8 mouse cellular contexts compared by ENCODE assay signal in genomic region chr10:25929401-25930150, GRCm38 (mm10).
A peak's percentile ranks its signal among the peaks of the same experiment; 100 is the strongest.
DNase-seq lines count a peak whose midpoint lies in the region; ATAC-seq and TF ChIP-seq lines count a peak whose summit lies in the region.

No protein-coding gene starts in this region.

- no peaks in the 10 kb centered on the region for H3K4me1 ChIP-seq in heart, adult 2 months (ENCODE audit: control insufficient read depth, insufficient read depth, low read length)
- H3K4me1 ChIP-seq in forebrain, embryonic 16.5 days (replicated peaks; ENCODE audit: control insufficient read depth, insufficient read depth, low read length) = peaks cover 13% of the 10 kb centered on the region
- H3K4me1 ChIP-seq in midbrain, embryonic 12.5 days = peaks cover 24% of the 10 kb centered on the region

- H3K79me2 ChIP-seq in heart, adult 2 months (replicated peaks; ENCODE audit: control insufficient read depth, insufficient read depth, low read length) = no peaks in the 10 kb centered on the region

- H3K9me3 ChIP-seq in forebrain, embryonic 16.5 days (ENCODE audit: control insufficient read depth, low read length) = no peaks in the 10 kb centered on the region
- H3K9me3 ChIP-seq in midbrain, embryonic 12.5 days = no peaks in the 10 kb centered on the region

- TF ChIP-seq EP300 in heart, adult 2 months (IDR thresholded peaks at IDR 0.05; ENCODE audit: insufficient read depth, low read depth, low read length) = no peak

- peak overlapping the region; percentile 48 for H3K4me2 ChIP-seq in forebrain, embryonic 16.5 days (ENCODE audit: low read length)
- H3K4me2 ChIP-seq in midbrain, embryonic 12.5 days (replicated peaks) = peak overlapping the region; percentile 33

- H3K27ac ChIP-seq in heart, adult 2 months = no peak overlapping the region
- H3K27ac ChIP-seq in forebrain, embryonic 16.5 days (ENCODE audit: low read length) = peak overlapping the region; percentile 23; the same call in 1 of the 2 replicates
- peak overlapping the region; percentile 75 for H3K27ac ChIP-seq in midbrain, embryonic 12.5 days (replicated peaks)

- H3K4me3 ChIP-seq in heart, adult 2 months = no peak overlapping the region
- peak overlapping the region; percentile 23; the same call in 1 of the 2 replicates for H3K4me3 ChIP-seq in forebrain, embryonic 16.5 days (replicated peaks; ENCODE audit: low read length)
- H3K4me3 ChIP-seq in midbrain, embryonic 12.5 days = no peak overlapping the region

- no peaks in the 10 kb centered on the region for H3K27me3 ChIP-seq in heart, adult 2 months (ENCODE audit: control insufficient read depth, insufficient read depth, low read length)
- H3K27me3 ChIP-seq in forebrain, embryonic 16.5 days (replicated peaks; ENCODE audit: control insufficient read depth, insufficient read depth, low read length) = no peaks in the 10 kb centered on the region
- no peaks in the 10 kb centered on the region for H3K27me3 ChIP-seq in midbrain, embryonic 12.5 days

- TF ChIP-seq CTCF in heart, adult 2 months (IDR thresholded peaks at IDR 0.05) = no peak

- TF ChIP-seq POLR2A in heart, adult 2 months (IDR thresholded peaks at IDR 0.05; ENCODE audit: insufficient read depth, low read depth, low read length) = no peak

- no peaks in the 10 kb centered on the region for H3K36me3 ChIP-seq in heart, adult 2 months (ENCODE audit: control insufficient read depth, insufficient read depth, low read length)
- H3K36me3 ChIP-seq in forebrain, embryonic 16.5 days (ENCODE audit: control insufficient read depth, insufficient read depth) = no peaks in the 10 kb centered on the region
- no peaks in the 10 kb centered on the region for H3K36me3 ChIP-seq in midbrain, embryonic 12.5 days

- intact Hi-C loops in heart, adult 2 months (cut with DNase I) = no loop called here
- intact Hi-C loops in gastrocnemius, postnatal 14 days (cut with DNase I; ENCODE audit: low total_unique reads) = no loop called here

- WGBS in heart, adult 2 months = 6% methylated on average over 12 of the region's 12 CpGs
- WGBS in forebrain, embryonic 16.5 days = 2% methylated on average over 12 of the region's 12 CpGs
- 21% methylated on average over 12 of the region's 12 CpGs for WGBS in midbrain, embryonic 12.5 days

- no peak overlapping the region for H3K9ac ChIP-seq in heart, adult 2 months (ENCODE audit: low read depth, low read length)
- H3K9ac ChIP-seq in forebrain, embryonic 16.5 days (replicated peaks; ENCODE audit: low read depth, low read length) = peak overlapping the region; percentile 29
- peak overlapping the region; percentile 28; the same call in 1 of the 2 replicates for H3K9ac ChIP-seq in midbrain, embryonic 12.5 days (replicated peaks)

- peak; percentile 89 for ATAC-seq in forebrain, embryonic 16.5 days
- ATAC-seq in midbrain, embryonic 12.5 days (ENCODE audit: low FRiP score, low read depth) = peak; percentile 71

- DNase-seq in heart, adult 8-10 months (ENCODE audit: low spot score) = peak; percentile 2
- no peak for DNase-seq in heart, adult 2 months
- peak; percentile 43 to 79 for DNase-seq in layer of hippocampus, adult 18-20 months (ENCODE audit: low spot score in 2 of 2)
- DNase-seq in MN1 (ENCODE audit: low spot score) = no peak
- no peak for DNase-seq in adrenal gland, adult 8-10 months
- no peak for DNase-seq in gastrocnemius, postnatal 14 days

Comparison
In these comparisons a context has a peak if more than half of its experiments do, and no peak if none do; other contexts are left out.
1. DNase-seq: peak in heart, adult 8-10 months (single experiment) and layer of hippocampus, adult 18-20 months (2 of 2); none in heart, adult 2 months (0 of 2), MN1 (single experiment), adrenal gland, adult 8-10 months (single experiment) and gastrocnemius, postnatal 14 days (single experiment).